Mouse (Mus musculus) heart, postnatal 0 days (tissue): ENCODE results near the gene Slc16a11.

Experiments
- CTCF ChIP-seq: IDR thresholded peaks from 2 replicates; pipeline ENCODE4 v1.5.1; 2016; ENCODE audit warnings: antibody characterized with exemption, control low read depth, low read depth
- EP300 ChIP-seq: IDR thresholded peaks from 2 replicates; pipeline ENCODE4 v1.6.1; 2016; ENCODE audit warnings: antibody characterized with exemption, low read depth

DNA sequence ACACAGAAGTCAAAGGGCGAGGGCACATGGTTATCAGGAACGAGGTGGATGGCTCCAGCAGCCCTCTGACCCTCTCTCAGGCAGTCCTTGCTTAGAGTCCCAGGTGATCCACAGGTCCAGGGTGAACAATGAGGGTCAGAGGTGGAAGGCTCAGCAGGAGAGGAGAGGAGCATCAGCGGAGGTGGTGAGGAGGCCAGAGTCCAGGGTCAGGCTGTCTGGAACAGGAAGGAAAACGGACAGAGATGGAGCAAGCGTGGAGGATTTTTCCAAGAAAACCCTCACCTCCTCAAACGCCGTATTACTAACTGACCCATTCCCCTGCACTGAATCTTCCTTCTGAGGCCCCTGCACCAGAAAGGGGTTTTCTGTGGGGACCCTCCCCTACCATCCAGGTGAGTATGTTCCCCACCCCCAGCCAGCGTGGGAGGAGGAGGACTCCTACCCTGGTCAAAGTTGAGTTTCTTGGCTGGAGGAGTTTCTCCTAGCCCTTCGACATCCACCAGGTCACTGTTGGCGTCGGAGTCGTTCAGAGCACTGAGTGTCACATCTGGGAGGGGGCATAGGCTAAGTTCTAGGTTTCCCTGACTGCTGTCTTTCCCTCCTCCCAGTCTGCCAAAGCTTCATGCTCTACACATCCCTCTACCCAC, 22.8 kb downstream of the Slc16a11 start:
- TF ChIP-seq CTCF, result no peak
- TF ChIP-seq EP300, result no peak
